Mouse (Mus musculus): ENCODE data around the gene Trio. TPM values are rescaled to one million over a fixed set of nuclear protein-coding genes. Genes with fewer than 3 reads are reported as not detected.

Gene Trio
- polyA plus RNA-seq, 1 experiment: 149 TPM

- TF ChIP-seq CTCF (IDR thresholded peaks at IDR 0.05; ENCODE audit: extremely low read depth, insufficient read depth, low read length): no peak
- TF ChIP-seq POLR2A (IDR thresholded peaks at IDR 0.05; ENCODE audit: extremely low read depth, insufficient read depth, low read length): no peak
- H3K4me1 ChIP-seq (ENCODE audit: control insufficient read depth, insufficient read depth, low read length): peaks cover 27% of the 10 kb centered on the region
- peak overlapping the region; percentile 69 for H3K4me3 ChIP-seq (ENCODE audit: insufficient read depth, low read length)
- H3K27ac ChIP-seq (ENCODE audit: insufficient read depth, low read length): peak overlapping the region; percentile 49
Measured at GRCm38 (mm10) chr15:27786418-27786817, 239.2 kb downstream of the Trio start.

- Histone ChIP-seq H3K4me3 (ENCODE audit: insufficient read depth, low read length) (peak overlapping the region; percentile 69), H3K27ac (ENCODE audit: insufficient read depth, low read length) (0 out of 2 replicates have a peak overlapping the region, but pooled peaks have one; percentile 13), H3K4me1 (ENCODE audit: control insufficient read depth, insufficient read depth, low read length) (peaks cover 29% of the 10 kb centered on the region)
- TF ChIP-seq POLR2A (IDR thresholded peaks at IDR 0.05; ENCODE audit: extremely low read depth, insufficient read depth, low read length): 0 out of 2 replicates have a peak, but pooled peaks have one; percentile 13
- TF ChIP-seq CTCF (IDR thresholded peaks at IDR 0.05; ENCODE audit: extremely low read depth, insufficient read depth, low read length): no peak
Measured at GRCm38 (mm10) chr15:27785280-27786001, 240.2 kb downstream of the Trio start.

GRCm38 (mm10) chr15:27784126-27784563 lies 241.5 kb downstream of the Trio start:
- peaks cover 28% of the 10 kb centered on the region for H3K4me1 ChIP-seq (ENCODE audit: control insufficient read depth, insufficient read depth, low read length)
- no peak for TF ChIP-seq CTCF (IDR thresholded peaks at IDR 0.05; ENCODE audit: extremely low read depth, insufficient read depth, low read length)
- TF ChIP-seq POLR2A (IDR thresholded peaks at IDR 0.05; ENCODE audit: extremely low read depth, insufficient read depth, low read length): no peak
- H3K4me3 ChIP-seq (ENCODE audit: insufficient read depth, low read length): no peak overlapping the region; the same call in 1 of the 2 replicates
- H3K27ac ChIP-seq (ENCODE audit: insufficient read depth, low read length): peak overlapping the region; percentile 81

- Histone ChIP-seq H3K27ac (ENCODE audit: insufficient read depth, low read length) (peak overlapping the region; percentile 81), H3K4me3 (ENCODE audit: insufficient read depth, low read length) (no peak overlapping the region), H3K4me1 (ENCODE audit: control insufficient read depth, insufficient read depth, low read length) (peaks cover 29% of the 10 kb centered on the region)
- TF ChIP-seq POLR2A (IDR thresholded peaks at IDR 0.05; ENCODE audit: extremely low read depth, insufficient read depth, low read length) (no peak), CTCF (IDR thresholded peaks at IDR 0.05; ENCODE audit: extremely low read depth, insufficient read depth, low read length) (no peak)
Measured at GRCm38 (mm10) chr15:27783541-27784125, 242.0 kb downstream of the Trio start.

- Histone ChIP-seq H3K4me1 (ENCODE audit: control insufficient read depth, insufficient read depth, low read length) (peaks cover 31% of the 10 kb centered on the region), H3K27ac (ENCODE audit: insufficient read depth, low read length) (peak overlapping the region; percentile 81), H3K4me3 (ENCODE audit: insufficient read depth, low read length) (no peak overlapping the region)
- TF ChIP-seq CTCF (IDR thresholded peaks at IDR 0.05; ENCODE audit: extremely low read depth, insufficient read depth, low read length): no peak
- no peak for TF ChIP-seq POLR2A (IDR thresholded peaks at IDR 0.05; ENCODE audit: extremely low read depth, insufficient read depth, low read length)
Measured at GRCm38 (mm10) chr15:27783092-27783491, 242.6 kb downstream of the Trio start.

GRCm38 (mm10) chr15:27782383-27783036 lies 243.1 kb downstream of the Trio start:
- 0 out of 2 replicates have a peak overlapping the region, but pooled peaks have one; percentile 32 for H3K27ac ChIP-seq (ENCODE audit: insufficient read depth, low read length)
- no peak for TF ChIP-seq CTCF (IDR thresholded peaks at IDR 0.05; ENCODE audit: extremely low read depth, insufficient read depth, low read length)
- TF ChIP-seq POLR2A (IDR thresholded peaks at IDR 0.05; ENCODE audit: extremely low read depth, insufficient read depth, low read length): no peak
- peaks cover 31% of the 10 kb centered on the region for H3K4me1 ChIP-seq (ENCODE audit: control insufficient read depth, insufficient read depth, low read length)
- no peak overlapping the region for H3K4me3 ChIP-seq (ENCODE audit: insufficient read depth, low read length)

GRCm38 (mm10) chr15:27779827-27780226 lies 245.8 kb downstream of the Trio start:
- Histone ChIP-seq H3K4me3 (ENCODE audit: insufficient read depth, low read length) (no peak overlapping the region), H3K4me1 (ENCODE audit: control insufficient read depth, insufficient read depth, low read length) (peaks cover 29% of the 10 kb centered on the region), H3K27ac (ENCODE audit: insufficient read depth, low read length) (no peak overlapping the region)
- TF ChIP-seq CTCF (IDR thresholded peaks at IDR 0.05; ENCODE audit: extremely low read depth, insufficient read depth, low read length): no peak
- no peak for TF ChIP-seq POLR2A (IDR thresholded peaks at IDR 0.05; ENCODE audit: extremely low read depth, insufficient read depth, low read length)

GRCm38 (mm10) chr15:27779398-27779797 lies 246.2 kb downstream of the Trio start:
- Histone ChIP-seq H3K4me3 (ENCODE audit: insufficient read depth, low read length) (no peak overlapping the region), H3K4me1 (ENCODE audit: control insufficient read depth, insufficient read depth, low read length) (peaks cover 28% of the 10 kb centered on the region), H3K27ac (ENCODE audit: insufficient read depth, low read length) (no peak overlapping the region)
- TF ChIP-seq POLR2A (IDR thresholded peaks at IDR 0.05; ENCODE audit: extremely low read depth, insufficient read depth, low read length) (no peak), CTCF (IDR thresholded peaks at IDR 0.05; ENCODE audit: extremely low read depth, insufficient read depth, low read length) (no peak)

- TF ChIP-seq CTCF (IDR thresholded peaks at IDR 0.05; ENCODE audit: extremely low read depth, insufficient read depth, low read length): no peak
- no peak for TF ChIP-seq POLR2A (IDR thresholded peaks at IDR 0.05; ENCODE audit: extremely low read depth, insufficient read depth, low read length)
- Histone ChIP-seq H3K4me1 (ENCODE audit: control insufficient read depth, insufficient read depth, low read length) (peaks cover 23% of the 10 kb centered on the region), H3K4me3 (ENCODE audit: insufficient read depth, low read length) (no peak overlapping the region), H3K27ac (ENCODE audit: insufficient read depth, low read length) (no peak overlapping the region)
Measured at GRCm38 (mm10) chr15:27778256-27778655, 247.4 kb downstream of the Trio start.
